Mouse (Mus musculus) hindbrain, embryonic 11.5 days (tissue): ENCODE measurements around the gene Noc3l. TPM values are rescaled to one million over a fixed set of nuclear protein-coding genes. Genes with fewer than 3 reads are reported as not detected.

Experiments used
- ATAC-seq: fragments of 200-750 bp; cut with Nextera tagmentation; 2 replicates; pipeline ENCODE4 v1.8.0; 2017; ENCODE audit warnings: mild to moderate bottlenecking, moderate TSS enrichment, moderate library complexity; ENCODE audit not compliant: low FRiP score
- DNase-seq: peaks from one replicate; pipeline ENCODE4 v3.0.0-alpha.2; 2015; ENCODE audit warnings: low spot score
- H3K27ac ChIP-seq: fragments of 300-500 bp; sonication (generic); 2 replicates; pipeline ENCODE4 v1.5.1; 2014; ENCODE audit warnings: mild to moderate bottlenecking, low read depth, low read length
- H3K27me3 ChIP-seq: fragments of 300-500 bp; sonication (generic); 2 replicates; pipeline ENCODE4 v1.6.1; 2014; ENCODE audit warnings: mild to moderate bottlenecking, low read length, moderate library complexity, mixed read lengths; ENCODE audit not compliant: control insufficient read depth, insufficient read depth
- H3K36me3 ChIP-seq: fragments of 300-500 bp; sonication (generic); 2 replicates; pipeline ENCODE4 v1.6.1; 2014; ENCODE audit warnings: mild to moderate bottlenecking, low read length, moderate library complexity, mixed read lengths; ENCODE audit not compliant: control insufficient read depth, insufficient read depth
- H3K4me1 ChIP-seq: fragments of 300-500 bp; sonication (generic); replicated peaks from 2 replicates; pipeline ENCODE4 v1.6.1; 2014; ENCODE audit warnings: low read length, mixed read lengths; ENCODE audit not compliant: control insufficient read depth, insufficient read depth
- H3K4me2 ChIP-seq: fragments of 300-500 bp; sonication (generic); replicated peaks from 2 replicates; pipeline ENCODE4 v1.6.1; 2014; ENCODE audit warnings: mild to moderate bottlenecking, low read depth, low read length
- H3K4me3 ChIP-seq: fragments of 300-500 bp; sonication (generic); 2 replicates; pipeline ENCODE4 v1.5.1; 2014; ENCODE audit warnings: low read depth, low read length
- H3K9ac ChIP-seq: fragments of 300-500 bp; sonication (generic); 2 replicates; pipeline ENCODE4 v1.6.1; 2014; ENCODE audit warnings: low read depth, low read length
- H3K9me3 ChIP-seq: fragments of 300-500 bp; sonication (generic); 2 replicates; pipeline ENCODE4 v1.6.1; 2016; ENCODE audit warnings: low read length; ENCODE audit not compliant: control insufficient read depth
- WGBS: fragments of 180-500 bp; shearing (Covaris S2); extraction: QIAGEN DNeasy Blood & Tissue Kit; methylation state at CpG from one replicate; pipeline ENCODE4 v1.1.7; 2014; 5-methylcytosine and 5-hydroxymethylcytosine counted together
- polyA plus RNA-seq: library from polyadenylated mRNA; unstranded; fragments of >200 nt; fragmentation: Nextera tagmentation; extraction: Ambion mirVana; gene quantifications from 2 replicates; pipeline ENCODE4 v1.2.1, GENCODE M21; 2014

Noc3l gene
- polyA plus RNA-seq: 12.3 and 12.6 TPM in 2 replicates

- ATAC-seq (peak; percentile 99), DNase-seq (peak; percentile 97)
- H3K4me3 ChIP-seq: peak within 1 kb of the TSS; percentile 69
- no peak within 1 kb of the TSS for H3K27ac ChIP-seq
- peak within 1 kb of the TSS; percentile 88 for H3K4me2 ChIP-seq
- H3K27me3 ChIP-seq: no peaks in the 10 kb centered on the region
- no peaks in the 10 kb centered on the region for H3K9me3 ChIP-seq
- WGBS: under 1% methylated on average over 38 of the region's 38 CpGs
- H3K4me1 ChIP-seq: no peaks in the 10 kb centered on the region
- H3K9ac ChIP-seq: peak within 1 kb of the TSS; percentile 74
- no peaks in the 10 kb centered on the region for H3K36me3 ChIP-seq
Observed at GRCm38 (mm10) chr19:38818766-38819426, at the start of gene Noc3l. TSS of gene Noc3l (minus strand) at chr19:38819237.

DNA sequence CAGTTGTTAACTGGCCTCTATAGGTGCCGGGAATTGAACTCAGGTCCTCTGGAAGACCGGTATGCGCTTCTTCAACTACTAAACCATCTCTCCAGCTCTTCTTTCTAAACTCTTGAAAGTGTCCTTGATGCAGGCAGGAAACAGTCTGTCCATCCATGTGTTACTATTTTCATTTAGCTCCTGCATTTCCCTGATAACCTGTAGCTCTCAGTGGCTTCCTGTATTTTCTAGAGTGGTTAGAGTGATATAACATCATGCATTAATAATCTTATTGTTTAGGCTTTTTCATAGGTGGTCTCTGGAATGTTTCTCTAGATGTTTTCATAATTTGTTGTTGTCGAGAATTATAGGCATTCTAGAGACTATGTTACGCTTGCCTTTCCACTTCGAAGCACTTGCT lies 43.5 kb upstream of the Noc3l start:
- no peak for DNase-seq
- ATAC-seq: no peak
- 95% methylated on average over 6 of the region's 6 CpGs for WGBS
- no peaks in the 10 kb centered on the region for H3K36me3 ChIP-seq
- no peaks in the 10 kb centered on the region for H3K4me1 ChIP-seq
- no peaks in the 10 kb centered on the region for H3K9me3 ChIP-seq
- no peak overlapping the region for H3K4me3 ChIP-seq
- no peak overlapping the region for H3K4me2 ChIP-seq
- H3K27me3 ChIP-seq: no peaks in the 10 kb centered on the region
- no peak overlapping the region for H3K9ac ChIP-seq
- H3K27ac ChIP-seq: no peak overlapping the region

DNA sequence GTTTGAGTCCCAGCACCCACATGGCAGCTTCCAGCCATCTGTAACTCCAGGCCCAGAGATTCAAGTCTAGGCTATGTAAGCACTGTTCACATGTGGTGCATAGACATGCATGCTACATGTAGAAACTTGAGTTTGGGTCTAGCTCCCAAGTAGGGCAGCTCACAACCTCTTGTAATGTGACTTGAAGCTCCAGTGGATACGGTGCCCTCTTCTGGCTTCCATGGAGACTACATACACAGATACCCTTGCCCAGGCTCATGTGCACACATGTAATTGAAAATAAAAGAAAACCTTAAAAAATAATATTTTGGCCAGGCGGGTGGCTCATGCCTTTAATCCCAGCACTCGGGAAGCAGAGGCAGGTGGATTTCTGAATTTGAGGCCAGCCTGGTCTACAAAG lies 39.2 kb upstream of the Noc3l start:
- H3K9ac ChIP-seq: no peak overlapping the region
- H3K9me3 ChIP-seq: no peaks in the 10 kb centered on the region
- H3K27ac ChIP-seq: no peak overlapping the region
- no peaks in the 10 kb centered on the region for H3K27me3 ChIP-seq
- H3K4me2 ChIP-seq: no peak overlapping the region
- 92% methylated on average over 3 of the region's 3 CpGs for WGBS
- H3K4me3 ChIP-seq: no peak overlapping the region
- no peak for ATAC-seq
- no peaks in the 10 kb centered on the region for H3K4me1 ChIP-seq
- no peak for DNase-seq
- H3K36me3 ChIP-seq: no peaks in the 10 kb centered on the region

DNA sequence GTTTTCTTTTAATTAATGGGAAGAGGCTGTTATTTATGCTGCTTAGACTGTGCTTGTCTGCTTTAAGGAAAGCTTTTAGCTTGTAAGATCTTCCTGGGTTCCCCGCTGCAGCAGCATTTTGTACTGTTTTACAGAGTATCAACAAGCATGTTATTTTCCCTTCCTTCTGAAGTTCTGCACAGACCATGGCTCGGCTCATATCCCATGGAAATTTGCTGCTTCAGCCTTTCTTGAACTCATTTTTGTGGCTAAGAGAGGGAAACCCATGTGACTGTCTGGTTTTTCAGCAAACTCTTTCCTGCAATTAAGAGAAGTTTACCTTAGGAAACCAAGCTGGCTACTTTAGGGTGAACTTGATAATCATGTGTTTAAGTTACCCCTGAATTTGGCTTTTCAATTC lies 27.3 kb upstream of the Noc3l start:
- no peak for ATAC-seq
- WGBS: 88% methylated on average over 2 of the region's 2 CpGs
- Histone ChIP-seq H3K27me3 (no peaks in the 10 kb centered on the region), H3K27ac (no peak overlapping the region), H3K36me3 (no peaks in the 10 kb centered on the region), H3K9ac (no peak overlapping the region), H3K4me1 (no peaks in the 10 kb centered on the region), H3K9me3 (no peaks in the 10 kb centered on the region), H3K4me2 (no peak overlapping the region), H3K4me3 (no peak overlapping the region)
- no peak for DNase-seq

DNA sequence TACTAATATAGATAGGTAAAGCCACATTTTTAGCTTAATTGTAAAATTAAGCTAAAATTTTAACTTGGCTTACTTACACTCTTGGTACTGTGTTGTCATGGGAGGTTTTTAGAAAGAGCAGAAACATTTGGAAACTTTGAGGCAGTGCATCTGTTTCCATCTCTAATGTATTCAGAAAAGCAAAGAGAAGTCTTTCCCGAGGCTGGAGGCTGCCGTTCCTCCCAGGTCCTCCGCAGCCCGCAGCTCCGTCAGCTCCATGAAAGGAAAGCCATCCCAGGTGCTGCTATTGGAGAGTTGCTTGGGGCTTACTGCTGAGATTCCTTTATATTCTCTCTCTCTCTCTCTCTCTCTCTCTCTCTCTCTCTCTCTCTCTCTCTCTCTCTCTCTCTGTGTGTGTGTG lies 25.8 kb upstream of the Noc3l start:
- H3K4me2 ChIP-seq: no peak overlapping the region
- DNase-seq (no peak), ATAC-seq (no peak)
- WGBS: 71% methylated on average over 5 of the region's 5 CpGs
- H3K4me3 ChIP-seq: no peak overlapping the region
- H3K9ac ChIP-seq: no peak overlapping the region
- H3K27ac ChIP-seq: no peak overlapping the region
- no peaks in the 10 kb centered on the region for H3K36me3 ChIP-seq
- H3K9me3 ChIP-seq: no peaks in the 10 kb centered on the region
- no peaks in the 10 kb centered on the region for H3K27me3 ChIP-seq
- no peaks in the 10 kb centered on the region for H3K4me1 ChIP-seq

DNA sequence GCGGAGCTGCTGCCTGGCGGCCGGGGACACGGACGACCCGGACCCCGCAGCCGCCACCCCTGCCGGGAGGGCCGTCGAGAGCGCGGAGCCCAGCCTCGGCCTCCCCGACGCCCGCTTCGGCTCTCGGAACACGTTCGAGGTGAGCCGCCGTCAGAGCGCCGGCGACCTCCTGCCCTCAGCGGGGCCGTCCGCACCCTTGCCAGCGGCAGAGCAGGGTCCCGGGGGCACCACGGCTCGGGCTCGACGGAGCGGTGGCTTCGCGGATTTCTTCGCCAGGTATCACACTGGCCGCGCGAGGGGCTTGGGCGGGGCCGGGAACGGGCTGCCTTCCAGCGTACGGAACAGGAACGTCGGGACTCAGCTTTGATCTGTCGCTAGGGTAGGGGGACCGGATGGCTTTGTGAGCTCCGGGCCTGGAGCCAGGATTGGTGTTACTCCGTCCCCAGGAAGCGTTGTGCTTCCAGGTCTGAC lies 18.2 kb upstream of the Noc3l start:
- Histone ChIP-seq H3K9ac (peak overlapping the region; percentile 83), H3K4me3 (peak overlapping the region; percentile 82), H3K9me3 (no peaks in the 10 kb centered on the region), H3K4me1 (no peaks in the 10 kb centered on the region), H3K36me3 (no peaks in the 10 kb centered on the region), H3K27me3 (no peaks in the 10 kb centered on the region), H3K27ac (peak overlapping the region; percentile 80), H3K4me2 (peak overlapping the region; percentile 57)
- ATAC-seq (peak; percentile 48), DNase-seq (peak; percentile 65)
- WGBS: under 1% methylated on average over 44 of the region's 54 CpGs

GRCm38 (mm10) chr19:38836438-38837170 lies 17.6 kb upstream of the Noc3l start, which contains the start of gene Tbc1d12:
TSS of gene Tbc1d12 (plus strand) at chr19:38836579.
- Histone ChIP-seq H3K27me3 (no peaks in the 10 kb centered on the region), H3K4me2 (peak within 1 kb of the TSS; percentile 57), H3K27ac (peak within 1 kb of the TSS; percentile 80), H3K4me1 (no peaks in the 10 kb centered on the region), H3K9me3 (no peaks in the 10 kb centered on the region), H3K9ac (peak within 1 kb of the TSS; percentile 83), H3K36me3 (no peaks in the 10 kb centered on the region), H3K4me3 (peak within 1 kb of the TSS; percentile 82)
- ATAC-seq (peak; percentile 95), DNase-seq (peak; percentile 96)
- under 1% methylated on average over 73 of the region's 101 CpGs for WGBS

DNA sequence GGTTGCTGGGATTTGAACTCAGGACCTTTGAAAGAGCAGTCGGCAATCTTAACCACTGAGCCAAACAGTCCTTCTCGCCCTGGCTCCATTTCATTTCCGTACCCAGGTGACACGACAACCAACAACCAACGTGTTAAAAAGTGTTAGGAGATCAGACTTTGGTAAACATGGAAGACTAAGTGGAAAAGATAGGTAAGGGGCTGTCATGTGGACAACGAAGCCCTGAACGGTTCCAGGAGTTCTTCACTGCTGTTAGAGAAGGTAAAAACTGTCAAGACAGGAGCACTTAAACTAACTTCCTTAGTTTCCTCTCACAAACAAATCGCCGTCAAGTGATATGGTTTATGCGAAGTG lies 17.0 kb upstream of the Noc3l start:
- Histone ChIP-seq H3K27me3 (no peaks in the 10 kb centered on the region), H3K4me1 (no peaks in the 10 kb centered on the region), H3K9ac (peak overlapping the region; percentile 83; the same call in 1 of the 2 replicates), H3K27ac (no peak overlapping the region; the same call in 1 of the 2 replicates), H3K4me3 (peak overlapping the region; percentile 82), H3K36me3 (no peaks in the 10 kb centered on the region), H3K4me2 (peak overlapping the region; percentile 14), H3K9me3 (no peaks in the 10 kb centered on the region)
- DNase-seq (no peak), ATAC-seq (no peak; the same call in 1 of the 2 replicates)
- 27% methylated on average over 10 of the region's 10 CpGs for WGBS
